Mouse (Mus musculus) intestine, embryonic 14.5 days (tissue): ENCODE measurements at regions not wholly inside any gene's neighbourhood (a gene's known extent, or its start where the extent isn't known, plus 50 kb on each side); places are given as distances from the start of the nearest gene placed in this dataset.

ENCODE experiments used
- ATAC-seq: fragments of 200-750 bp; cut with Nextera tagmentation; replicated peaks from 2 replicates; pipeline ENCODE4 v1.8.0; 2017; ENCODE audit warnings: low read depth, moderate number of reproducible peaks, moderate TSS enrichment, moderate library complexity; ENCODE audit not compliant: low FRiP score, low TSS enrichment
- DNase-seq: peaks from one replicate; pipeline ENCODE4 v3.0.0-alpha.2; 2018; ENCODE audit warnings: low spot score
- H3K27ac ChIP-seq: fragments of 300-500 bp; sonication (generic); 2 replicates; pipeline ENCODE4 v1.5.1; 2014; ENCODE audit warnings: low read depth, mild to moderate bottlenecking, control low read depth
- H3K27me3 ChIP-seq: fragments of 300-500 bp; sonication (generic); replicated peaks from 2 replicates; pipeline ENCODE4 v1.6.1; 2014; ENCODE audit warnings: low read length, control low read depth; ENCODE audit not compliant: control insufficient read depth, insufficient read depth
- H3K36me3 ChIP-seq: fragments of 300-500 bp; sonication (generic); 2 replicates; pipeline ENCODE4 v1.6.1; 2014; ENCODE audit warnings: low read length, control low read depth; ENCODE audit not compliant: control insufficient read depth, insufficient read depth
- H3K4me1 ChIP-seq: fragments of 300-500 bp; sonication (generic); replicated peaks from 2 replicates; pipeline ENCODE4 v1.6.1; 2014; ENCODE audit warnings: low read length, control low read depth, mixed read lengths; ENCODE audit not compliant: control insufficient read depth, insufficient read depth
- H3K4me2 ChIP-seq: fragments of 300-500 bp; sonication (generic); 2 replicates; pipeline ENCODE4 v1.6.1; 2014; ENCODE audit warnings: low read length
- H3K4me3 ChIP-seq: fragments of 300-500 bp; sonication (generic); 2 replicates; pipeline ENCODE4 v1.5.1; 2014; ENCODE audit warnings: low read depth, low read length, control low read depth, mixed read lengths
- H3K9ac ChIP-seq: fragments of 300-500 bp; sonication (generic); 2 replicates; pipeline ENCODE4 v1.6.1; 2014; ENCODE audit warnings: mild to moderate bottlenecking, low read length
- H3K9me3 ChIP-seq: fragments of 300-500 bp; sonication (generic); 2 replicates; pipeline ENCODE4 v1.6.1; 2016; ENCODE audit warnings: low read length, control low read depth; ENCODE audit not compliant: control insufficient read depth
- WGBS: fragments of 180-500 bp; shearing (Covaris S2); extraction: QIAGEN DNeasy Blood & Tissue Kit; methylation state at CpG from one replicate; pipeline ENCODE4 v1.1.7; 2014; 5-methylcytosine and 5-hydroxymethylcytosine counted together

GRCm38 (mm10) chr9:122064937-122065673, 52.0 kb upstream of the Snrk start:
- WGBS = 63% methylated on average over 13 of the region's 13 CpGs
- no peaks in the 10 kb centered on the region for H3K27me3 ChIP-seq
- no peaks in the 10 kb centered on the region for H3K9me3 ChIP-seq
- no peak overlapping the region for H3K27ac ChIP-seq
- no peaks in the 10 kb centered on the region for H3K4me1 ChIP-seq
- ATAC-seq = no peak
- no peaks in the 10 kb centered on the region for H3K36me3 ChIP-seq
- no peak overlapping the region for H3K4me2 ChIP-seq
- no peak overlapping the region for H3K9ac ChIP-seq
- H3K4me3 ChIP-seq = no peak overlapping the region
- DNase-seq = no peak

- ATAC-seq (no peak), DNase-seq (no peak)
- H3K27ac ChIP-seq = no peak overlapping the region
- H3K27me3 ChIP-seq = no peaks in the 10 kb centered on the region
- no peak overlapping the region for H3K9ac ChIP-seq
- WGBS = 69% methylated on average over 5 of the region's 5 CpGs
- H3K4me2 ChIP-seq = no peak overlapping the region
- 0 out of 2 replicates have a peak, but pooled peaks cover 2% of the 10 kb centered on the region for H3K9me3 ChIP-seq
- H3K4me3 ChIP-seq = no peak overlapping the region
- H3K36me3 ChIP-seq = no peaks in the 10 kb centered on the region
- no peaks in the 10 kb centered on the region; the same call in 1 of the 2 replicates for H3K4me1 ChIP-seq
These were observed 59.1 kb upstream of the Pomgnt2 start for GRCm38 (mm10) chr9:122055820-122056550.

GRCm38 (mm10) chr9:122051716-122052115, 54.8 kb upstream of the Pomgnt2 start:
- Histone ChIP-seq H3K4me1 (peaks cover 8% of the 10 kb centered on the region; the same call in 1 of the 2 replicates), H3K4me3 (no peak overlapping the region), H3K27ac (no peak overlapping the region), H3K27me3 (no peaks in the 10 kb centered on the region), H3K36me3 (no peaks in the 10 kb centered on the region), H3K9ac (no peak overlapping the region), H3K9me3 (0 out of 2 replicates have a peak, but pooled peaks cover 2% of the 10 kb centered on the region), H3K4me2 (no peak overlapping the region)
- ATAC-seq (no peak), DNase-seq (no peak)
- 55% methylated on average over 7 of the region's 7 CpGs for WGBS

GRCm38 (mm10) chr9:122051096-122051495, 54.2 kb upstream of the Pomgnt2 start:
- Histone ChIP-seq H3K27ac (no peak overlapping the region), H3K9me3 (0 out of 2 replicates have a peak, but pooled peaks cover 2% of the 10 kb centered on the region), H3K4me2 (no peak overlapping the region), H3K27me3 (no peaks in the 10 kb centered on the region), H3K9ac (no peak overlapping the region), H3K36me3 (no peaks in the 10 kb centered on the region), H3K4me3 (no peak overlapping the region), H3K4me1 (peaks cover 8% of the 10 kb centered on the region; the same call in 1 of the 2 replicates)
- 47% methylated on average over 6 of the region's 6 CpGs for WGBS
- no peak for DNase-seq
- ATAC-seq = no peak

GRCm38 (mm10) chr9:122048999-122049398, 52.1 kb upstream of the Pomgnt2 start:
- ATAC-seq (no peak), DNase-seq (no peak)
- Histone ChIP-seq H3K36me3 (no peaks in the 10 kb centered on the region), H3K4me1 (peaks cover 12% of the 10 kb centered on the region; the same call in 1 of the 2 replicates), H3K9ac (no peak overlapping the region), H3K27me3 (no peaks in the 10 kb centered on the region), H3K4me2 (no peak overlapping the region), H3K4me3 (no peak overlapping the region), H3K27ac (no peak overlapping the region; the same call in 1 of the 2 replicates), H3K9me3 (no peaks in the 10 kb centered on the region)
- WGBS = 57% methylated on average over 5 of the region's 5 CpGs

- Histone ChIP-seq H3K4me3 (no peak overlapping the region), H3K9ac (no peak overlapping the region), H3K27me3 (no peaks in the 10 kb centered on the region), H3K36me3 (no peaks in the 10 kb centered on the region), H3K4me2 (no peak overlapping the region), H3K9me3 (no peaks in the 10 kb centered on the region), H3K27ac (peak overlapping the region; percentile 0; the same call in 1 of the 2 replicates), H3K4me1 (peaks cover 12% of the 10 kb centered on the region; the same call in 1 of the 2 replicates)
- ATAC-seq (peak; percentile 83; the same call in 1 of the 2 replicates), DNase-seq (peak; percentile 72)
- 17% methylated on average over 8 of the region's 8 CpGs for WGBS
These were observed 51.2 kb upstream of the Pomgnt2 start for GRCm38 (mm10) chr9:122047962-122048625.
